Mouse (Mus musculus) olfactory bulb, adult 2 months (tissue): ENCODE data around the gene Pla2g16. TPM values are rescaled to one million over a fixed set of nuclear protein-coding genes. Genes with fewer than 3 reads are reported as not detected.

Experiments used
- H3K27ac ChIP-seq: fragments of 200-500 bp; 2 replicates; pipeline ENCODE4 v1.5.1; 2012; ENCODE audit warnings: low read depth, low read length; ENCODE audit not compliant: insufficient read depth
- H3K4me1 ChIP-seq: fragments of 200-500 bp; 2 replicates; pipeline ENCODE4 v1.6.1; 2012; ENCODE audit warnings: low read length; ENCODE audit not compliant: control insufficient read depth, insufficient read depth
- H3K4me3 ChIP-seq: fragments of 200-500 bp; 2 replicates; pipeline ENCODE4 v1.5.1; 2012; ENCODE audit warnings: mild to moderate bottlenecking, low read depth, low read length, moderate library complexity; ENCODE audit not compliant: insufficient read depth
- CTCF ChIP-seq: fragments of 200-500 bp; IDR thresholded peaks from 2 replicates; pipeline ENCODE4 v1.5.1; 2012; ENCODE audit warnings: low read depth, mild to moderate bottlenecking, low read length, moderate library complexity; ENCODE audit not compliant: insufficient read depth
- POLR2A ChIP-seq: fragments of 200-500 bp; IDR thresholded peaks from 2 replicates; pipeline ENCODE4 v1.6.1; 2012; ENCODE audit warnings: mild to moderate bottlenecking, low read depth, low read length, moderate library complexity; ENCODE audit not compliant: insufficient read depth
- WGBS: fragments of 180-500 bp; shearing (Covaris S2); methylation state at CpG from one replicate; pipeline ENCODE4 v1.1.7; 2018; 5-methylcytosine and 5-hydroxymethylcytosine counted together
- polyA plus RNA-seq: library from polyadenylated mRNA; stranded (reverse); fragments of >200 nt; gene quantifications from 2 replicates; pipeline ENCODE4 v1.2.4, GENCODE M21; 2012; ENCODE audit warnings: low replicate concordance; ENCODE audit not compliant: missing spikeins, insufficient read depth, insufficient read length

The Pla2g16 gene
- polyA plus RNA-seq, 1 experiment: not detected

GRCm38 (mm10) chr19:7617085-7617484 lies 59.8 kb downstream of the Pla2g16 start:
- no peak for TF ChIP-seq POLR2A
- no peak overlapping the region for H3K27ac ChIP-seq
- H3K4me1 ChIP-seq: peaks cover 7% of the 10 kb centered on the region
- WGBS: 41% methylated on average over 3 of the region's 3 CpGs
- H3K4me3 ChIP-seq: no peak overlapping the region

DNA sequence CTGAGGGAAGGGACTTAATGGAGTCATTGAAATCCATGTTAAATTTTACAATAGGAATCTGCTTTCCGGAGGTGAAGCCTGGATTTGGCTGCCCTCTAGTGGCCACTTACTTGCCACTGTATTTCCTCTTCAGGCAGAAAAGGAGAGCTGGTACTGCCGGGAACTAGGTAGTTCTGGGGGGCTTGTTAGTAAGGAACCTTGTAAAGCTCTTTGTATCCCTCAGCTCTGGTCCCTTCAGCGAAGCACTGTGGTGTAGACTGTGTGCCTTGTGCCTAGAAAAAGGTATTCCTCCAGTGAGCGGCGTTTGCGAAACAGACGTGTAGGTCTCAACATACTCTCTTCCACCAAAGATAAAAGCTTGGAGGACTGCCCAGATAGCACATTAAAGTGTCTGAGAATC lies 60.4 kb downstream of the Pla2g16 start:
- H3K4me1 ChIP-seq: peaks cover under 1% of the 10 kb centered on the region
- TF ChIP-seq CTCF: no peak
- TF ChIP-seq POLR2A: no peak
- no peak overlapping the region for H3K4me3 ChIP-seq
- no peak overlapping the region for H3K27ac ChIP-seq
- 26% methylated on average over 7 of the region's 7 CpGs for WGBS

GRCm38 (mm10) chr19:7633021-7633420 lies 75.8 kb downstream of the Pla2g16 start:
- Histone ChIP-seq H3K4me1 (no peaks in the 10 kb centered on the region), H3K4me3 (no peak overlapping the region), H3K27ac (no peak overlapping the region)
- no peak for TF ChIP-seq CTCF

DNA sequence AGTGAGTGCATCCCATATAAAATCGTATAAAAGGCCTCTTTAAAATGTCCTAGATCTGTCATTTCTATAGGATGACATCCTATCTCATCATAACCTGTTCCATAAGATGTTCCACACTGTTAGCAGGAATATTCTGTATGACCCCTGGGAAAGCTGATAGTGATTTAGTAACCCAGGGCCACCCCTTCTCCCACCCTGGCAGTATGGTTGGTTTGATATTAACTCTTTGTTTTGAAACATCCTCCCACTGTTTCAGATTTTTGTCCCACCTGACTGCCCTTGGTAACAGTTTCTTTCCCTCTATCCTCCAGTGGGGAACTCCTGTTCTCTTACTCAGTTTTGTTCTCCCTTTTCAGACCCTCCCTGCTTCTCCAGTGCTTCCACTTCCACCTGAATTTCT lies 76.5 kb downstream of the Pla2g16 start:
- Histone ChIP-seq H3K4me3 (no peak overlapping the region), H3K4me1 (no peaks in the 10 kb centered on the region), H3K27ac (no peak overlapping the region)
- no peak for TF ChIP-seq POLR2A
- TF ChIP-seq CTCF: no peak
- 70% methylated on average over 1 of the region's 1 CpGs for WGBS

Other genes starting within 250 kb of the Pla2g16 start
- gene Mark2, start 215.6 kb upstream of the Pla2g16 start, polyA plus RNA-seq: not detected in 2 replicates
- gene Spindoc, start 174.5 kb upstream of the Pla2g16 start, polyA plus RNA-seq: not detected in 2 replicates
- gene 2700081O15Rik, start 139.8 kb upstream of the Pla2g16 start, polyA plus RNA-seq: 113 TPM in 1 of 2 replicates, not detected in the other
- gene Rtn3, start 74.2 kb upstream of the Pla2g16 start, polyA plus RNA-seq: 345 and 642 TPM in 2 replicates
- not detected in 2 replicates for gene Atl3, start 63.4 kb upstream of the Pla2g16 start, polyA plus RNA-seq
- not detected in 2 replicates for gene Lgals12, start 49.7 kb downstream of the Pla2g16 start, polyA plus RNA-seq
- not detected in 2 replicates for gene Hrasls5, start 55.1 kb downstream of the Pla2g16 start, polyA plus RNA-seq
- not detected in 2 replicates for gene Slc22a19, start 153.9 kb downstream of the Pla2g16 start, polyA plus RNA-seq
- not detected in 2 replicates for gene Slc22a26, start 245.2 kb downstream of the Pla2g16 start, polyA plus RNA-seq